Mouse (Mus musculus): ENCODE results near the gene Zfp618. TPM values are rescaled to one million over a fixed set of nuclear protein-coding genes. Genes with fewer than 3 reads are reported as not detected.

Gene Zfp618
- polyA plus RNA-seq, 1 experiment from 2014 or later, result 44.9 TPM

- no peak overlapping the region for H3K27ac ChIP-seq
- 0 out of 2 replicates have a peak, but pooled peaks cover 2% of the 10 kb centered on the region for H3K4me1 ChIP-seq (replicated peaks)
- H3K4me2 ChIP-seq (replicated peaks), result no peak overlapping the region
- no peaks in the 10 kb centered on the region for H3K36me3 ChIP-seq
- no peak for ATAC-seq
- H3K4me3 ChIP-seq (replicated peaks), result no peak overlapping the region
- H3K9me3 ChIP-seq, result 0 out of 2 replicates have a peak, but pooled peaks cover 4% of the 10 kb centered on the region
- H3K9ac ChIP-seq (replicated peaks), result no peak overlapping the region
- H3K27me3 ChIP-seq, result no peaks in the 10 kb centered on the region
- 95% methylated on average over 6 of the region's 6 CpGs for WGBS
Measured at GRCm38 (mm10) chr4:63147268-63147667, 181.9 kb downstream of the Zfp618 start.

GRCm38 (mm10) chr4:63151127-63151526 lies 185.8 kb downstream of the Zfp618 start:
- no peak for ATAC-seq
- no peak overlapping the region for H3K4me2 ChIP-seq (replicated peaks)
- 0 out of 2 replicates have a peak, but pooled peaks cover 4% of the 10 kb centered on the region for H3K9me3 ChIP-seq
- no peaks in the 10 kb centered on the region for H3K36me3 ChIP-seq
- H3K9ac ChIP-seq (replicated peaks), result no peak overlapping the region
- no peaks in the 10 kb centered on the region for H3K27me3 ChIP-seq
- no peaks in the 10 kb centered on the region for H3K4me1 ChIP-seq (replicated peaks)
- 92% methylated on average over 6 of the region's 6 CpGs for WGBS
- no peak overlapping the region for H3K4me3 ChIP-seq (replicated peaks)
- H3K27ac ChIP-seq, result no peak overlapping the region

- Histone ChIP-seq H3K4me1 (replicated peaks) (no peaks in the 10 kb centered on the region), H3K4me3 (replicated peaks) (no peak overlapping the region), H3K4me2 (replicated peaks) (no peak overlapping the region), H3K9ac (replicated peaks) (no peak overlapping the region), H3K27me3 (no peaks in the 10 kb centered on the region), H3K36me3 (no peaks in the 10 kb centered on the region), H3K27ac (no peak overlapping the region), H3K9me3 (no peaks in the 10 kb centered on the region)
- WGBS, result 54% methylated on average over 4 of the region's 4 CpGs
- no peak for ATAC-seq
Measured at GRCm38 (mm10) chr4:63154028-63154427, 188.7 kb downstream of the Zfp618 start.

GRCm38 (mm10) chr4:63154699-63155098 lies 189.3 kb downstream of the Zfp618 start, which contains the start of gene Ambp:
Ambp (minus strand) TSS chr4:63154799.
- H3K36me3 ChIP-seq, result no peaks in the 10 kb centered on the region
- no peaks in the 10 kb centered on the region for H3K9me3 ChIP-seq
- H3K4me2 ChIP-seq (replicated peaks), result no peak within 1 kb of the TSS
- no peak within 1 kb of the TSS for H3K9ac ChIP-seq (replicated peaks)
- no peak within 1 kb of the TSS for H3K27ac ChIP-seq
- no peak within 1 kb of the TSS for H3K4me3 ChIP-seq (replicated peaks)
- WGBS, result 62% methylated on average over 5 of the region's 5 CpGs
- H3K27me3 ChIP-seq, result no peaks in the 10 kb centered on the region
- H3K4me1 ChIP-seq (replicated peaks), result no peaks in the 10 kb centered on the region
- no peak for ATAC-seq

- H3K9me3 ChIP-seq, result no peaks in the 10 kb centered on the region
- no peak overlapping the region for H3K9ac ChIP-seq (replicated peaks)
- WGBS, result 63% methylated on average over 2 of the region's 2 CpGs
- H3K27ac ChIP-seq, result no peak overlapping the region
- no peaks in the 10 kb centered on the region for H3K36me3 ChIP-seq
- no peak overlapping the region for H3K4me2 ChIP-seq (replicated peaks)
- no peaks in the 10 kb centered on the region for H3K27me3 ChIP-seq
- H3K4me3 ChIP-seq (replicated peaks), result no peak overlapping the region
- ATAC-seq, result no peak
- no peaks in the 10 kb centered on the region for H3K4me1 ChIP-seq (replicated peaks)
Measured at GRCm38 (mm10) chr4:63155596-63155995, 190.2 kb downstream of the Zfp618 start.

- ATAC-seq, result no peak
- Histone ChIP-seq H3K27ac (no peak overlapping the region), H3K27me3 (no peaks in the 10 kb centered on the region), H3K4me3 (replicated peaks) (no peak overlapping the region), H3K9me3 (no peaks in the 10 kb centered on the region), H3K4me1 (replicated peaks) (no peaks in the 10 kb centered on the region), H3K9ac (replicated peaks) (no peak overlapping the region), H3K4me2 (replicated peaks) (no peak overlapping the region), H3K36me3 (no peaks in the 10 kb centered on the region)
- WGBS, result 78% methylated on average over 8 of the region's 8 CpGs
Measured at GRCm38 (mm10) chr4:63156726-63157634, 191.6 kb downstream of the Zfp618 start.

- H3K36me3 ChIP-seq, result no peaks in the 10 kb centered on the region
- no peak for ATAC-seq
- H3K9ac ChIP-seq (replicated peaks), result no peak overlapping the region
- WGBS, result 88% methylated on average over 7 of the region's 7 CpGs
- no peak overlapping the region for H3K27ac ChIP-seq
- H3K4me3 ChIP-seq (replicated peaks), result no peak overlapping the region
- H3K4me1 ChIP-seq (replicated peaks), result no peaks in the 10 kb centered on the region
- no peak overlapping the region for H3K4me2 ChIP-seq (replicated peaks)
- no peaks in the 10 kb centered on the region for H3K27me3 ChIP-seq
- H3K9me3 ChIP-seq, result no peaks in the 10 kb centered on the region
Measured at GRCm38 (mm10) chr4:63158192-63158591, 192.8 kb downstream of the Zfp618 start.

- 15% methylated on average over 5 of the region's 5 CpGs for WGBS
- peak; percentile 95 for ATAC-seq
- Histone ChIP-seq H3K4me1 (replicated peaks) (no peaks in the 10 kb centered on the region), H3K9ac (replicated peaks) (no peak overlapping the region), H3K4me2 (replicated peaks) (no peak overlapping the region), H3K4me3 (replicated peaks) (no peak overlapping the region), H3K27ac (no peak overlapping the region), H3K27me3 (no peaks in the 10 kb centered on the region), H3K9me3 (no peaks in the 10 kb centered on the region), H3K36me3 (no peaks in the 10 kb centered on the region)
Measured at GRCm38 (mm10) chr4:63158961-63159592, 193.7 kb downstream of the Zfp618 start.

GRCm38 (mm10) chr4:63165636-63166035 lies 200.3 kb downstream of the Zfp618 start:
- Histone ChIP-seq H3K4me1 (replicated peaks) (no peaks in the 10 kb centered on the region), H3K27ac (no peak overlapping the region), H3K27me3 (0 out of 2 replicates have a peak, but pooled peaks cover 3% of the 10 kb centered on the region), H3K9me3 (no peaks in the 10 kb centered on the region), H3K4me2 (replicated peaks) (no peak overlapping the region), H3K36me3 (no peaks in the 10 kb centered on the region), H3K9ac (replicated peaks) (no peak overlapping the region), H3K4me3 (replicated peaks) (no peak overlapping the region)
- ATAC-seq, result no peak
- 89% methylated on average over 4 of the region's 4 CpGs for WGBS

- Histone ChIP-seq H3K9me3 (no peaks in the 10 kb centered on the region), H3K9ac (replicated peaks) (no peak overlapping the region), H3K4me2 (replicated peaks) (no peak overlapping the region), H3K27me3 (peaks cover 9% of the 10 kb centered on the region; the same call in 1 of the 2 replicates), H3K36me3 (no peaks in the 10 kb centered on the region), H3K27ac (no peak overlapping the region), H3K4me1 (replicated peaks) (no peaks in the 10 kb centered on the region), H3K4me3 (replicated peaks) (no peak overlapping the region)
- ATAC-seq, result no peak
- 91% methylated on average over 5 of the region's 5 CpGs for WGBS
Measured at GRCm38 (mm10) chr4:63166323-63166722, 200.9 kb downstream of the Zfp618 start.

GRCm38 (mm10) chr4:63170061-63170460 lies 204.7 kb downstream of the Zfp618 start:
- 86% methylated on average over 4 of the region's 4 CpGs for WGBS
- Histone ChIP-seq H3K9me3 (no peaks in the 10 kb centered on the region), H3K4me1 (replicated peaks) (no peaks in the 10 kb centered on the region), H3K4me3 (replicated peaks) (no peak overlapping the region), H3K36me3 (no peaks in the 10 kb centered on the region), H3K4me2 (replicated peaks) (no peak overlapping the region), H3K27me3 (peaks cover 15% of the 10 kb centered on the region; the same call in 1 of the 2 replicates), H3K27ac (no peak overlapping the region), H3K9ac (replicated peaks) (no peak overlapping the region)
- no peak for ATAC-seq

- no peak for ATAC-seq
- no peak overlapping the region for H3K9ac ChIP-seq (replicated peaks)
- H3K9me3 ChIP-seq, result no peaks in the 10 kb centered on the region
- H3K27ac ChIP-seq, result no peak overlapping the region
- no peak overlapping the region for H3K4me3 ChIP-seq (replicated peaks)
- H3K27me3 ChIP-seq, result peaks cover 15% of the 10 kb centered on the region; the same call in 1 of the 2 replicates
- 54% methylated on average over 24 of the region's 24 CpGs for WGBS
- no peak overlapping the region for H3K4me2 ChIP-seq (replicated peaks)
- no peaks in the 10 kb centered on the region for H3K36me3 ChIP-seq
- no peaks in the 10 kb centered on the region for H3K4me1 ChIP-seq (replicated peaks)
Measured at GRCm38 (mm10) chr4:63171122-63171521, 205.7 kb downstream of the Zfp618 start.
